Mouse (Mus musculus): ENCODE data around the gene Ndufb10.

Ndufb10 gene

DNA sequence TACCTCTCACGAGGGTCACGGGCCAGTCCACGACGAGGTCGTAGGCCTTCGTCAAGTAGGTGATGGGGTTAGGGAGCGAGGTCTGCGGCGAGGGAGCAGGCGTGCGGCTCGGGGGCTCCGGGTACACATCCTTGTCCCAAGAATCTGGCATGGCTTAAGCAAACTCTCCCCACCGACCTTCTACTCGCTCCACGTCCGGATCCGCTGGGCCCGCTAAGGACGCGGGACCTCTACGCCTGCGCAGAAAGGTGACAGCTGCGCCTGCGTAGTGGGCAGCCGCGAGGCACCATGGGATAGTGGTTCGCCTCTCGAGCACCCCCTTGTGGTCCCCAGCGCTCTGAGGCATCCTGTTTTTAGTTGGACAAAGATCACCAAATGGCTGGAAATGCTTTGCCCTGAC, at the start of gene Ndufb10:
Ndufb10 (minus strand) TSS at position 295 of the 400 bp plus-strand sequence.
- peak; percentile 92 to 94 for DNase-seq (ENCODE audit: low spot score in 2 of 2)

DNA sequence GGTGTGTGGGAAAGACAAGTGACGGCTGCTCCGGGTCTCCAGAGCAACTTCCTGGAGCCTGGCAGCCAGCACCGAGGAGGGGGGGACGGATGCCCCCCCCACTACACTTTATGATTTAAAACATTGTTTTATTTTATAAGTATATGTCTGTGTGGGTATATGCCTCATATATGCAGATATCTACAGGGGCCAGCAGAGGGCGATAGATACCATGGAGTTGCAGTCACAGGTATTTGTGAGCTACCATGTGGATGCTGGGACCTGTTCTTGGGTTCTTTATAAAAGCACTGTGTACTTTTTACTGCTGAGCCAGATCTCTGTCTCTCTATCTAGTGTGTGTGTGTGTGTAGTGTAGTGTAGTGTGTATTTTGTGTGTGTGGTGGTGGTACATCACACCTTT, 49.0 kb upstream of the Ndufb10 start:
- no peak for DNase-seq (ENCODE audit: low spot score in 2 of 2)

- DNase-seq (ENCODE audit: low spot score in 2 of 2) = peak in 1 of 2 experiments; percentile 17
Observed at GRCm38 (mm10) chr17:24769146-24769545, 44.9 kb upstream of the Ndufb10 start.

GRCm38 (mm10) chr17:24766266-24766875, 42.1 kb upstream of the Ndufb10 start:
- DNase-seq (ENCODE audit: low spot score in 2 of 2) = no peak

- DNase-seq (ENCODE audit: low spot score in 2 of 2) = no peak
Observed at GRCm38 (mm10) chr17:24765016-24765905, 41.0 kb upstream of the Ndufb10 start.

- DNase-seq (ENCODE audit: low spot score in 2 of 2) = no peak
Observed at GRCm38 (mm10) chr17:24761121-24761520, 36.8 kb upstream of the Ndufb10 start.

DNA sequence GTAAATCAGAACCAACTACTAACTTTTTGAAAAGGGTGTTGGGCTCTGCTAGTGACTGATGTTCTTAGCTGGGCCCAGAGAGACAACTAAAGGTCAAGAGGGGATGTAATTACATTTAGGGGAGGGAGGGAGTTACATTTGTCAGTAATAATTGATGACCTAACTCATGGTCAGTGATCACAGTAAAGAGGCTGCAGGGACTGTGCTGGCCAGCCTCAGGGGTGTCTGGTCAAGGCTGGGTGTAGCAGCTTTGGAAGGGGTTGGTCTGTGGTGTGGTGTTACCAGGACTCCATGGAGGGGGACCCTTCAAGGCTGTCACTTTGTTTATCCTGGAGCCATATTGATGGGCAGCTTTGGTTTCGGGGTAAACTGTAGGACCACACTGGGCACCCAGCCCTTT, 33.1 kb upstream of the Ndufb10 start:
- no peak for DNase-seq (ENCODE audit: low spot score in 2 of 2)

DNA sequence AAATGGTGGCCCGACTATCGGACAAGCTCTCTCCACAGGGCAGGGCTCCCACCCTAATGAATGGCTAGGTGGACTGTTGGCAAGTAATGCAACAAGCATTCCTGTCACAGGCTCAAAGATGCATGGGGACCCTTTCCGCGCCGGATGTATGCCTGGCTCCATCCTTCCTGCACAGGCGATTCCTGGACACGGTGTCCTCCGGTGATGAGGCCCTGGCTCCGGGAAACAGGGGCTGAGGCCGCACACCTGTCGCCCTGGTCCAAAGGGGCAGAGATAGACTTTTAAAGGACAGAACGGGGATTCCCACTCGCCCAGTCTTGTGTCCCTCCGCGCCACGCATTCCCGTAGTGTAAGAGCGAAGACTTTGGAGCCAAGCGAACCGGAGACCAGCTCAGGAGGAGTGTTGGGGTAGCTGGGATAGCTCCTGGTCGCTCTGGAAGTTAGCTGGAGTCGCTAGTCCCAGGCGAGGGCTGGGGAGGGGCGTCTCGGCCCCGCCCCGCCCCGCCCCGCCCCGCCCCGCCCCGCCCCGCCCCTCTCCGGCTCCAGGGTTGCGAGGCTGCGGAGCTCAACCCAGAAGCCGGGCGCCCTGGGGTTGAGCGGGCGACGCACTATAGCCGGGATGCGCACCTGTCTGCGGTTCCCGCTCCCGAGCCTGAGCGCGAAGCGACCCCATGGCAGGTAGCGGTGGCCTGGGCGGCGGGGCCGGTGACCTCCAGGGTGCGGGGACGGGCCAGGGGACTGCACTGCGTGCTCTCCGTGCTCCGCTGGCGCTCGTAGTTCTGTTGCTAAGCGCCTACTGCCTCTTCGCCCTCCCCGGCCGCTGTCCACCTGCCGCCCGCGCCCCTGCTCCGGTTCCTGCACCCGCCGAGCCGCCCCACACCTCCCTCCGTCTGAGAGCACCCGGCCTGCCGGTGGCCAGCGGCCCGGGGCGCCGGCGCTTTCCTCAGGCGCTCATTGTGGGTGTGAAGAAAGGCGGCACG, 28.4 kb upstream of the Ndufb10 start, which contains the start of gene Hs3st6:
Hs3st6 (plus strand) TSS at position 574 of the 980 bp plus-strand sequence.
- no peak for DNase-seq (ENCODE audit: low spot score in 2 of 2)

- DNase-seq (ENCODE audit: low spot score in 2 of 2) = no peak
Observed at GRCm38 (mm10) chr17:24751528-24751927, 27.2 kb upstream of the Ndufb10 start.

DNA sequence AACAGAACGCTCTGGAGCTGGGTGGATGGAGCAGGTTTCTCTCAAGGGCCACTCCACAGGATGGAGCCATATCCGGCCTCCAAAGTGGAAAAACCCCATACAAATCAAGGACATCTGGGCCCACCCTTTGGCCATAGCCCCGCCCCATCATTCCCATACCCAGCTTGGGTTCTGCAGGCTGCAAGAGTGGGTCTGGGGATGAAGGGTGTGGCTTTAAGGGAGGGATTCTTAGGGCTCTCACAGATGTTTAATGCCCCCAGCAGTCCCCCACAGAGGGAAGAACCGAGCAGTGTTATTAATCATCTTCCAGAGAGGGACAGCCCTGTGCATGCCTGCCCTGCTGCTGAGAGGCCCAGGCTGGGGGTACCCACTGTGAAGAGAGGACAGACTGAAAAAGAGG, 22.7 kb upstream of the Ndufb10 start:
- DNase-seq (ENCODE audit: low spot score in 2 of 2) = no peak

GRCm38 (mm10) chr17:24745526-24746497, 21.5 kb upstream of the Ndufb10 start:
- peak; percentile 74 for DNase-seq (ENCODE audit: low spot score in 2 of 2)

- no peak for DNase-seq (ENCODE audit: low spot score in 2 of 2)
Observed at GRCm38 (mm10) chr17:24744381-24744780, 20.1 kb upstream of the Ndufb10 start.

DNA sequence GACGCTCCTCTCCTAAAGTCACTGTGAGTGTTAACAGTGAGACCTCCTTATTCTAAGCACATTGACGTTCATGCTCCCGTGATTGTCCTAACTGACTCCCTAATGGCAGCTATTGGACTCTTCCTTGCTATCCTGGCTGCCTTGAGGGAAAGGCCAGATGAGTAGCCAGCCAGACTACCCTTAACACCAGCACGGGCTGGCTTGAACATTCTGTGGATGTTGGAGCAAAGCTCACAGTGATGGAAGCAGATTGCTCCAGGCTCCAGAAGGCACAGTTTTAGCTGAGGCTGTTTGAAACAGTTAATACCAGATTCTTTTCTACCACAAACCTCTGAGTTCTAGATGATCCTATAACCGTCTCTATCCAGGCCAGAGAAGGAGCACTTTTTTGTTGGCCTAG, 19.6 kb upstream of the Ndufb10 start:
- DNase-seq (ENCODE audit: low spot score in 2 of 2) = no peak

DNA sequence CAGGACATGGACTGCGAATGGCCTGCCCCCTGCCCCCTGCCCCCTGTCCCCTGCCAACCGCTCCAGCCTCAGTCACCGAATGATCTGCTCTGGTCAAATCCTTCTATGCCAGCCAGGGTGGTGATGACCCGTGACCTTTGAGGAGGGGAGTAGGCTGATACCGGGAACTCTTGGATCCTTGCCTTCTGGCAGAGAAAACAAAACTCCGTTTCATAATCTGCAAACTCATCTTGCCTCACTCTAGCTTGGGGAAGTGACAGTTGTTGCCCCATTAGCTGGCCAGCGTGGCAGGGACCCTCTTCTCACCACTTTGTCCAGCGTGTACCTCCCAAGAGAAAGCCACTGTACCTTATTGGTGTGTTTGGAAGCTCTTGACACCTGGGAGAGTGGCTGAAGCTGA, 18.0 kb upstream of the Ndufb10 start:
- DNase-seq (ENCODE audit: low spot score in 2 of 2) = no peak

DNA sequence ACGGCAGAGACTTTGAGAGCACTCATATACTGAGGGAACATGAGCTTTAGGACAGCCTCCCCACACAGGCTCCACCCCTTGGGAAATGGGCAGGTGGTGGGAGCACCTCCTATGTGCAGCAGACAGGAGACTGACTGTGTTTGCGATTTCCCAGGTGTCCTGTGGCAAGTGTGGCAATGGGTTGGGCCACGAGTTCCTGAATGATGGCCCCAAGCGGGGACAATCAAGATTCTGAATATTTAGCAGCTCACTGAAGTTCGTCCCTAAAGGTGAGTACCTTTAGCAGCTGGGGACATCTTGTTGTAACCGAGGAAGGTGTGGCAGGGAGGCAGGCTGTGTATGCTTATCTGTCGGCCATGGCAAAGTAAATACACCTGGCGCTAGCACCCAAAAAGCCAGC, 15.6 kb upstream of the Ndufb10 start:
- no peak for DNase-seq (ENCODE audit: low spot score in 2 of 2)

- DNase-seq (ENCODE audit: low spot score in 2 of 2) = no peak
Observed at GRCm38 (mm10) chr17:24738238-24738637, 14.0 kb upstream of the Ndufb10 start.

GRCm38 (mm10) chr17:24737135-24737810, 13.0 kb upstream of the Ndufb10 start:
- DNase-seq (ENCODE audit: low spot score in 2 of 2) = no peak

GRCm38 (mm10) chr17:24736330-24737051, 12.2 kb upstream of the Ndufb10 start, which contains the start of gene Msrb1:
Gene Msrb1, plus strand, starts transcription at chr17:24736642.
- DNase-seq (ENCODE audit: low spot score in 2 of 2) = peak; percentile 99

- DNase-seq (ENCODE audit: low spot score in 2 of 2) = no peak
Observed at GRCm38 (mm10) chr17:24735446-24735845, 11.2 kb upstream of the Ndufb10 start.
